Mouse (Mus musculus): Measurements from ENCODE around the gene Snx19. TPM values are rescaled to one million over a fixed set of nuclear protein-coding genes. Genes with fewer than 3 reads are reported as not detected.

Snx19 gene
- polyA plus RNA-seq, 1 experiment from 2014 or later, result 22.7 TPM

- peaks cover 86% of the 10 kb centered on the region for H3K36me3 ChIP-seq
- no peak for ATAC-seq (ENCODE audit: insufficient number of reproducible peaks, insufficient read depth, low FRiP score, low TSS enrichment, low read depth)
- 68% methylated on average over 14 of the region's 14 CpGs for WGBS
Observed at GRCm38 (mm10) chr9:30445232-30446085, 18.6 kb downstream of the Snx19 start.

GRCm38 (mm10) chr9:30446126-30446525 is 19.2 kb downstream of the Snx19 start:
- H3K4me1 ChIP-seq (replicated peaks), result peaks cover 5% of the 10 kb centered on the region; the same call in 1 of the 2 replicates
- no peaks in the 10 kb centered on the region for H3K9me3 ChIP-seq
- WGBS, result 97% methylated on average over 1 of the region's 1 CpGs
- H3K4me2 ChIP-seq, result no peak overlapping the region
- H3K27ac ChIP-seq, result no peak overlapping the region
- H3K36me3 ChIP-seq, result peaks cover 80% of the 10 kb centered on the region
- ATAC-seq (ENCODE audit: insufficient number of reproducible peaks, insufficient read depth, low FRiP score, low TSS enrichment, low read depth), result no peak
- H3K9ac ChIP-seq (replicated peaks), result no peak overlapping the region
- no peaks in the 10 kb centered on the region for H3K27me3 ChIP-seq
- no peak overlapping the region for H3K4me3 ChIP-seq (replicated peaks)

More at GRCm38 (mm10) chr9:30445232-30446085, 18.6 kb downstream of the Snx19 start:
- Histone ChIP-seq H3K4me1 (replicated peaks) (peaks cover 5% of the 10 kb centered on the region; the same call in 1 of the 2 replicates), H3K27me3 (no peaks in the 10 kb centered on the region), H3K27ac (no peak overlapping the region), H3K4me3 (replicated peaks) (no peak overlapping the region), H3K9me3 (no peaks in the 10 kb centered on the region), H3K9ac (replicated peaks) (no peak overlapping the region), H3K4me2 (no peak overlapping the region)

GRCm38 (mm10) chr9:30448459-30448858 is 21.6 kb downstream of the Snx19 start:
- 53% methylated on average over 4 of the region's 4 CpGs for WGBS
- Histone ChIP-seq H3K4me1 (replicated peaks) (peaks cover 5% of the 10 kb centered on the region; the same call in 1 of the 2 replicates), H3K27ac (no peak overlapping the region), H3K36me3 (peaks cover 80% of the 10 kb centered on the region), H3K9me3 (no peaks in the 10 kb centered on the region), H3K4me2 (no peak overlapping the region), H3K9ac (replicated peaks) (no peak overlapping the region), H3K27me3 (no peaks in the 10 kb centered on the region), H3K4me3 (replicated peaks) (no peak overlapping the region)
- no peak for ATAC-seq (ENCODE audit: insufficient number of reproducible peaks, insufficient read depth, low FRiP score, low TSS enrichment, low read depth)

GRCm38 (mm10) chr9:30449862-30450261 is 23.0 kb downstream of the Snx19 start:
- H3K27ac ChIP-seq, result no peak overlapping the region
- WGBS, result 42% methylated on average over 2 of the region's 2 CpGs

GRCm38 (mm10) chr9:30450834-30451233 is 23.9 kb downstream of the Snx19 start:
- H3K9me3 ChIP-seq, result no peaks in the 10 kb centered on the region
- H3K4me2 ChIP-seq, result no peak overlapping the region
- peaks cover 60% of the 10 kb centered on the region for H3K36me3 ChIP-seq
- no peak overlapping the region for H3K9ac ChIP-seq (replicated peaks)
- 64% methylated on average over 2 of the region's 2 CpGs for WGBS
- no peaks in the 10 kb centered on the region for H3K27me3 ChIP-seq
- no peak overlapping the region for H3K27ac ChIP-seq
- ATAC-seq (ENCODE audit: insufficient number of reproducible peaks, insufficient read depth, low FRiP score, low TSS enrichment, low read depth), result no peak
- H3K4me3 ChIP-seq (replicated peaks), result no peak overlapping the region
- no peaks in the 10 kb centered on the region for H3K4me1 ChIP-seq (replicated peaks)

More at GRCm38 (mm10) chr9:30449862-30450261, 23.0 kb downstream of the Snx19 start:
- no peak overlapping the region for H3K4me3 ChIP-seq (replicated peaks)
- H3K27me3 ChIP-seq, result no peaks in the 10 kb centered on the region
- H3K4me1 ChIP-seq (replicated peaks), result peaks cover 4% of the 10 kb centered on the region; the same call in 1 of the 2 replicates
- H3K36me3 ChIP-seq, result peaks cover 69% of the 10 kb centered on the region
- H3K4me2 ChIP-seq, result no peak overlapping the region
- no peaks in the 10 kb centered on the region for H3K9me3 ChIP-seq
- no peak for ATAC-seq (ENCODE audit: insufficient number of reproducible peaks, insufficient read depth, low FRiP score, low TSS enrichment, low read depth)
- H3K9ac ChIP-seq (replicated peaks), result peak overlapping the region; percentile 31; the same call in 1 of the 2 replicates

- Histone ChIP-seq H3K4me3 (replicated peaks) (no peak overlapping the region), H3K27me3 (no peaks in the 10 kb centered on the region), H3K36me3 (peaks cover 36% of the 10 kb centered on the region), H3K4me2 (no peak overlapping the region), H3K9me3 (no peaks in the 10 kb centered on the region), H3K27ac (no peak overlapping the region), H3K9ac (replicated peaks) (no peak overlapping the region), H3K4me1 (replicated peaks) (no peaks in the 10 kb centered on the region)
- 90% methylated on average over 2 of the region's 2 CpGs for WGBS
- no peak for ATAC-seq (ENCODE audit: insufficient number of reproducible peaks, insufficient read depth, low FRiP score, low TSS enrichment, low read depth)
Observed at GRCm38 (mm10) chr9:30454527-30454926, 27.6 kb downstream of the Snx19 start.

- H3K9ac ChIP-seq (replicated peaks), result no peak overlapping the region
- H3K4me2 ChIP-seq, result no peak overlapping the region
- H3K4me3 ChIP-seq (replicated peaks), result no peak overlapping the region
- no peaks in the 10 kb centered on the region for H3K4me1 ChIP-seq (replicated peaks)
- no peaks in the 10 kb centered on the region for H3K9me3 ChIP-seq
- no peak overlapping the region for H3K27ac ChIP-seq
- ATAC-seq (ENCODE audit: insufficient number of reproducible peaks, insufficient read depth, low FRiP score, low TSS enrichment, low read depth), result no peak
- H3K36me3 ChIP-seq, result peaks cover 36% of the 10 kb centered on the region
- WGBS, result 83% methylated on average over 6 of the region's 6 CpGs
- no peaks in the 10 kb centered on the region for H3K27me3 ChIP-seq
Observed at GRCm38 (mm10) chr9:30456250-30456649, 29.3 kb downstream of the Snx19 start.

- H3K9ac ChIP-seq (replicated peaks), result no peak overlapping the region
- peaks cover 8% of the 10 kb centered on the region for H3K4me1 ChIP-seq (replicated peaks)
- H3K9me3 ChIP-seq, result no peaks in the 10 kb centered on the region
- 82% methylated on average over 8 of the region's 8 CpGs for WGBS
- H3K27me3 ChIP-seq, result no peaks in the 10 kb centered on the region
- no peak overlapping the region for H3K4me3 ChIP-seq (replicated peaks)
- peaks cover 50% of the 10 kb centered on the region for H3K36me3 ChIP-seq
- H3K27ac ChIP-seq, result no peak overlapping the region
- no peak for ATAC-seq (ENCODE audit: insufficient number of reproducible peaks, insufficient read depth, low FRiP score, low TSS enrichment, low read depth)
- H3K4me2 ChIP-seq, result no peak overlapping the region
Observed at GRCm38 (mm10) chr9:30460501-30460900, 33.6 kb downstream of the Snx19 start.

GRCm38 (mm10) chr9:30464661-30465060 is 37.8 kb downstream of the Snx19 start:
- no peak overlapping the region for H3K9ac ChIP-seq (replicated peaks)
- H3K9me3 ChIP-seq, result no peaks in the 10 kb centered on the region
- H3K4me3 ChIP-seq (replicated peaks), result no peak overlapping the region
- ATAC-seq (ENCODE audit: insufficient number of reproducible peaks, insufficient read depth, low FRiP score, low TSS enrichment, low read depth), result no peak
- H3K27ac ChIP-seq, result no peak overlapping the region
- no peaks in the 10 kb centered on the region for H3K27me3 ChIP-seq
- WGBS, result 91% methylated on average over 4 of the region's 4 CpGs
- H3K36me3 ChIP-seq, result peaks cover 63% of the 10 kb centered on the region
- H3K4me2 ChIP-seq, result no peak overlapping the region
- peaks cover 8% of the 10 kb centered on the region for H3K4me1 ChIP-seq (replicated peaks)

GRCm38 (mm10) chr9:30480043-30480442 is 53.1 kb downstream of the Snx19 start:
- Histone ChIP-seq H3K9ac (replicated peaks) (no peak overlapping the region), H3K9me3 (no peaks in the 10 kb centered on the region), H3K36me3 (no peaks in the 10 kb centered on the region), H3K4me3 (replicated peaks) (no peak overlapping the region), H3K4me2 (no peak overlapping the region), H3K27me3 (no peaks in the 10 kb centered on the region), H3K27ac (no peak overlapping the region), H3K4me1 (replicated peaks) (0 out of 2 replicates have a peak, but pooled peaks cover 3% of the 10 kb centered on the region)
- WGBS, result 66% methylated on average over 4 of the region's 4 CpGs
- ATAC-seq (ENCODE audit: insufficient number of reproducible peaks, insufficient read depth, low FRiP score, low TSS enrichment, low read depth), result no peak

- no peaks in the 10 kb centered on the region for H3K36me3 ChIP-seq
- peak; percentile 73; the same call in 1 of the 2 replicates for ATAC-seq (ENCODE audit: insufficient number of reproducible peaks, insufficient read depth, low FRiP score, low TSS enrichment, low read depth)
- 0 out of 2 replicates have a peak, but pooled peaks cover 3% of the 10 kb centered on the region for H3K4me1 ChIP-seq (replicated peaks)
- no peaks in the 10 kb centered on the region for H3K27me3 ChIP-seq
- no peaks in the 10 kb centered on the region for H3K9me3 ChIP-seq
- no peak overlapping the region for H3K4me3 ChIP-seq (replicated peaks)
- H3K27ac ChIP-seq, result no peak overlapping the region
- no peak overlapping the region for H3K9ac ChIP-seq (replicated peaks)
- 4% methylated on average over 6 of the region's 6 CpGs for WGBS
- no peak overlapping the region for H3K4me2 ChIP-seq
Observed at GRCm38 (mm10) chr9:30480464-30480863, 53.6 kb downstream of the Snx19 start.

All from limb, embryonic 12.5 days (tissue).